Mouse (Mus musculus) central nervous system, embryonic 14 days (tissue): ENCODE measurements around the gene Tas2r116. TPM values are rescaled to one million over a fixed set of nuclear protein-coding genes. Genes with fewer than 3 reads are reported as not detected.

ENCODE experiments used
- polyA plus RNA-seq: library from polyadenylated mRNA; depleted of rRNA; stranded (reverse); fragments of >200 nt; gene quantifications from 2 replicates; pipeline ENCODE4 v1.2.3, GENCODE M21; 2012; rRNA removed

Gene Tas2r116
- not detected in 2 replicates for polyA plus RNA-seq

DNA sequence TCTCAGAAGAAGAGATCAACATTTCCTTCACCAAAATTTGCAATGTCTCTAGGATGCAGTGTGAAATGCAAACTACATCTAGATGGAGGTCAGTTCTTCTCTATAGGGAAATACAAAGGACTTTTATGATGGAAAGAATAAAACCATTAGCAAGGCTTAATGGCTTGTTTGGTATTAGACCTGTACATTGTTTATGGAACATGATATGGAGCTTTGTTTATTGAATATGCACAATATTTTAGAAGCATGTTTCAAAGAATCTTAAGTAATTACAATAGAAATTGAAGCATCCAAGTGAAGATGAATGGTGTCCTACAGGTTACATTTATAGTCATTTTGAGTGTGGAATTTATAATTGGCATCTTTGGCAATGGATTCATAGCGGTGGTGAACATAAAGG, at the start of gene Tas2r116:
TSS of gene Tas2r116 (plus strand) at position 301 of the 400 bp plus-strand sequence.

DNA sequence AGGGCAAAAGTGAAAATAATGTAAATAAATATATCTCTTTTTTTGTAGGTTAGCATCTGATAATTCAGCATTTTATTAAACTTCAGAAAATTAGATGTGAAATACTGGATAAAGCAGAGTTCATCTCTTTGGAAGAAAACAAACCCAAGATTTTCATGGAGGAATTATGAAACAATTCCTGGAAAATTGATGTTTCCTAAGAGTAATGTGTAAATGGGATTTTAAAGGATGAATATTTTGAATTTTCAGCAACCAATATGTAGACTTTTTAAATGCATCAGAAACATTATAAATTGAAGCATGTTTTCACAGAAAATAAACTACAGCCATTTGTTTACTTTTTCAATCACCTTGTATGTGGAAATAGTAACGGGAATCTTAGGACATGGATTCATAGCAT, 8.4 kb upstream of the Tas2r116 start, which contains the start of gene Tas2r123:
TSS of gene Tas2r123 (plus strand) at position 301 of the 400 bp plus-strand sequence.

DNA sequence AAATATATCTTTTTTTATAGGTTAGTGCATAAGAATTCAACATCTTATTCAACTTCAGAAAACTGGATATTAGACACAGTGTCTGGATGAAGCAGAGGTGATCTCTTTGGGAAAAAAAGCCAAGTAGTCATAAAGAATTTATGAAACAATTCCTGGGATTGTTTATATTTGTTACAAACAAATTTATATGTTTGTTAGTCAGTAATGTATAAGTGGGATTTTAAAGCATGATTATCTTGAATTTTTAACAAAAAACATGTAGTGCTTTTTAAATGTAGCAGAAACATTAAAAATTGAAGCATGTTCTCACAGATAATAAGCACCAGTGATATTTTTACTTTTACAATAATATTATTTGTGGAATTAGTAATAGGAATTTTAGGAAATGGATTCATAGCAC, 12.5 kb downstream of the Tas2r116 start, which contains the start of gene Tas2r110:
TSS of gene Tas2r110 (plus strand) at position 301 of the 400 bp plus-strand sequence.

DNA sequence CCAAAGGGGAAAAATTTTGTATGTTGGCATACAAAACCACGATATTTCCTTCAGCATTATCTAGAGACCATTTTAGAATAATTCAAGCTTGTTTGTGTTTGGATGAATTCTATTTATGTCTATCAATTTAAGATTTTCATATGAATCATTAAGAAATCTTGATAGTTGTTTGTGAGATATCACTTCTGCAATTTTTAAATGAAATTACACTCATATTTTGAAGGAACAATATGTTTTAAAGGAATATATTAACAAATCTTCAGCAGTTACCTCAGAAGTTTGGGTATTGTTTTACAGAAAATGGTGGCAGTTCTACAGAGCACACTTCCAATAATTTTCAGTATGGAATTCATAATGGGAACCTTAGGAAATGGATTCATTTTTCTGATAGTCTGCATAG, 37.5 kb downstream of the Tas2r116 start, which contains the start of gene Tas2r113:
TSS of gene Tas2r113 (plus strand) at position 301 of the 400 bp plus-strand sequence.

Other genes with a start within 250 kb of the Tas2r116 start
- gene A630073D07Rik, start 203.9 kb upstream of the Tas2r116 start, polyA plus RNA-seq, result not detected in 2 replicates
- not detected in 2 replicates for gene Tas2r120, start 198.5 kb upstream of the Tas2r116 start, polyA plus RNA-seq
- gene Tas2r121, start 154.4 kb upstream of the Tas2r116 start, polyA plus RNA-seq, result not detected in 2 replicates
- not detected in 2 replicates for gene Tas2r122, start 143.5 kb upstream of the Tas2r116 start, polyA plus RNA-seq
- not detected in 2 replicates for gene Tas2r115, start 117.4 kb upstream of the Tas2r116 start, polyA plus RNA-seq
- gene Tas2r124, start 100.7 kb upstream of the Tas2r116 start, polyA plus RNA-seq, result not detected in 2 replicates
- gene Tas2r102, start 93.3 kb upstream of the Tas2r116 start, polyA plus RNA-seq, result not detected in 2 replicates
- not detected in 2 replicates for gene Tas2r136, start 77.3 kb upstream of the Tas2r116 start, polyA plus RNA-seq
- not detected in 2 replicates for gene Tas2r117, start 52.6 kb upstream of the Tas2r116 start, polyA plus RNA-seq
- not detected in 2 replicates for gene Tas2r123, start 8.3 kb upstream of the Tas2r116 start, polyA plus RNA-seq
- gene Tas2r110, start 12.6 kb downstream of the Tas2r116 start, polyA plus RNA-seq, result not detected in 2 replicates
- not detected in 2 replicates for gene Tas2r113, start 37.6 kb downstream of the Tas2r116 start, polyA plus RNA-seq
- gene Tas2r125, start 54.2 kb downstream of the Tas2r116 start, polyA plus RNA-seq, result not detected in 2 replicates
- not detected in 2 replicates for gene Tas2r129, start 95.7 kb downstream of the Tas2r116 start, polyA plus RNA-seq
- gene Tas2r131, start 102.5 kb downstream of the Tas2r116 start, polyA plus RNA-seq, result not detected in 2 replicates
- gene Tas2r109, start 125.5 kb downstream of the Tas2r116 start, polyA plus RNA-seq, result not detected in 2 replicates
- not detected in 2 replicates for gene Tas2r103, start 181.7 kb downstream of the Tas2r116 start, polyA plus RNA-seq
- not detected in 2 replicates for gene Tas2r140, start 200.4 kb downstream of the Tas2r116 start, polyA plus RNA-seq
- gene Smim10l1, start 249.5 kb downstream of the Tas2r116 start, polyA plus RNA-seq, result 29.0 and 30.9 TPM in 2 replicates